Mouse (Mus musculus) forebrain, embryonic 11.5 days (tissue): Measurements from ENCODE around the gene Ip6k1. TPM values are rescaled to one million over a fixed set of nuclear protein-coding genes. Genes with fewer than 3 reads are reported as not detected.

Experiments used
- ATAC-seq: fragments of 200-750 bp; cut with Nextera tagmentation; replicated peaks from 2 replicates; pipeline ENCODE4 v1.8.0; 2017; ENCODE audit warnings: moderate TSS enrichment; ENCODE audit not compliant: low FRiP score
- DNase-seq: peaks from one replicate; pipeline ENCODE4 v3.0.0-alpha.2; 2017; ENCODE audit warnings: low spot score
- H3K27ac ChIP-seq: fragments of 300-500 bp; sonication (generic); 2 replicates; pipeline ENCODE4 v1.5.1; 2014; ENCODE audit warnings: low read depth, low read length
- H3K27me3 ChIP-seq: fragments of 300-500 bp; sonication (generic); 2 replicates; pipeline ENCODE4 v1.6.1; 2014; ENCODE audit warnings: mild to moderate bottlenecking, low read length, mixed read lengths; ENCODE audit not compliant: control insufficient read depth, insufficient read depth
- H3K36me3 ChIP-seq: fragments of 300-500 bp; sonication (generic); 2 replicates; pipeline ENCODE4 v1.6.1; 2014; ENCODE audit warnings: mild to moderate bottlenecking, low read length, moderate library complexity, mixed read lengths; ENCODE audit not compliant: control insufficient read depth, insufficient read depth
- H3K4me1 ChIP-seq: fragments of 300-500 bp; sonication (generic); replicated peaks from 2 replicates; pipeline ENCODE4 v1.6.1; 2014; ENCODE audit warnings: low read length, mixed read lengths; ENCODE audit not compliant: control insufficient read depth, insufficient read depth
- H3K4me2 ChIP-seq: fragments of 300-500 bp; sonication (generic); 2 replicates; pipeline ENCODE4 v1.6.1; 2014; ENCODE audit warnings: low read depth, mild to moderate bottlenecking, low read length, moderate library complexity, mixed read lengths; ENCODE audit not compliant: severe bottlenecking
- H3K4me3 ChIP-seq: fragments of 300-500 bp; sonication (generic); 2 replicates; pipeline ENCODE4 v1.5.1; 2014; ENCODE audit warnings: low read depth, low read length
- H3K9ac ChIP-seq: fragments of 300-500 bp; sonication (generic); 2 replicates; pipeline ENCODE4 v1.6.1; 2014; ENCODE audit warnings: low read length
- H3K9me3 ChIP-seq: fragments of 300-500 bp; sonication (generic); 2 replicates; pipeline ENCODE4 v1.6.1; 2016; ENCODE audit warnings: low read length, mixed read lengths; ENCODE audit not compliant: control insufficient read depth
- WGBS: fragments of 180-500 bp; shearing (Covaris S2); extraction: QIAGEN DNeasy Blood & Tissue Kit; methylation state at CpG from one replicate; pipeline ENCODE4 v1.1.7; 2014; 5-methylcytosine and 5-hydroxymethylcytosine counted together
- polyA plus RNA-seq: library from polyadenylated mRNA; unstranded; fragments of >200 nt; fragmentation: Nextera tagmentation; extraction: Ambion mirVana; gene quantifications from 2 replicates; pipeline ENCODE4 v1.2.1, GENCODE M21; 2014

Gene Ip6k1
- polyA plus RNA-seq, 1 experiment from 2014 or later: 43.3 TPM

DNA sequence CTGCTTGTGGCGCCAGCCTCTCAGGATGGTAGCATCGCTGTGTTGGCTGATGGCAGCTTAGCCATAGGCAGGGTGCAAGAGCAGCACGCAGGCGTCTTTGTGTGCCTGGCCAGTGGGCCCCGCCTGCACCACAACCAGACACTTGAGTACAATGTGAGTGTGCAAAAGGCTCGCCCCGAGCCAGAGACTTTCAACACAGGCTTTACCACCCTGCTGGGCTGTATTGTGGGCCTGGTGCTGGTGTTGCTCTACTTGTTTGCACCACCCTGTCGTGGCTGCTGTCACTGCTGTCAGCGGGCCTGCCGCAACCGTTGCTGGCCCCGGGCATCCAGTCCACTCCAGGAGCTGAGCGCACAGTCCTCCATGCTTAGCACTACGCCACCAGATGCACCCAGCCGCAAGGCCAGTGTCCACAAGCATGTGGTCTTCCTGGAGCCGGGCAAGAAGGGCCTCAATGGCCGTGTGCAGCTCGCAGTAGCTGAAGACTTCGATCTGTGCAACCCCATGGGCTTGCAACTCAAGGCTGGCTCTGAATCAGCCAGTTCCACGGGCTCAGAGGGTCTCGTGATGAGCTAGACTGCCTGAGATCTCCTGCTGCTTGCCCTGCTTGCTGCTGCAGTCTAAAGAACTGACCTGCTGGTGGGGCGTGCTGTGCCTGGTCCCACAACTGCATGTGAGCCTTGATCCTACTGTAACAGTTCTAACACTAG, 52.2 kb downstream of the Ip6k1 start:
- Histone ChIP-seq H3K9me3 (no peaks in the 10 kb centered on the region), H3K27ac (no peak overlapping the region), H3K36me3 (no peaks in the 10 kb centered on the region; the same call in 1 of the 2 replicates), H3K4me2 (no peak overlapping the region), H3K9ac (no peak overlapping the region), H3K4me1 (peaks cover 3% of the 10 kb centered on the region; the same call in 1 of the 2 replicates), H3K4me3 (no peak overlapping the region), H3K27me3 (no peaks in the 10 kb centered on the region)
- ATAC-seq (no peak), DNase-seq (no peak)
- WGBS: 91% methylated on average over 22 of the region's 22 CpGs

- Histone ChIP-seq H3K9me3 (no peaks in the 10 kb centered on the region), H3K4me1 (peaks cover 2% of the 10 kb centered on the region; the same call in 1 of the 2 replicates), H3K27ac (no peak overlapping the region), H3K27me3 (no peaks in the 10 kb centered on the region), H3K4me3 (no peak overlapping the region), H3K9ac (no peak overlapping the region), H3K4me2 (no peak overlapping the region), H3K36me3 (no peaks in the 10 kb centered on the region; the same call in 1 of the 2 replicates)
- DNase-seq (no peak), ATAC-seq (no peak)
- WGBS: 100% methylated on average over 1 of the region's 1 CpGs
Observed at GRCm38 (mm10) chr9:108055061-108055460, 52.8 kb downstream of the Ip6k1 start.

DNA sequence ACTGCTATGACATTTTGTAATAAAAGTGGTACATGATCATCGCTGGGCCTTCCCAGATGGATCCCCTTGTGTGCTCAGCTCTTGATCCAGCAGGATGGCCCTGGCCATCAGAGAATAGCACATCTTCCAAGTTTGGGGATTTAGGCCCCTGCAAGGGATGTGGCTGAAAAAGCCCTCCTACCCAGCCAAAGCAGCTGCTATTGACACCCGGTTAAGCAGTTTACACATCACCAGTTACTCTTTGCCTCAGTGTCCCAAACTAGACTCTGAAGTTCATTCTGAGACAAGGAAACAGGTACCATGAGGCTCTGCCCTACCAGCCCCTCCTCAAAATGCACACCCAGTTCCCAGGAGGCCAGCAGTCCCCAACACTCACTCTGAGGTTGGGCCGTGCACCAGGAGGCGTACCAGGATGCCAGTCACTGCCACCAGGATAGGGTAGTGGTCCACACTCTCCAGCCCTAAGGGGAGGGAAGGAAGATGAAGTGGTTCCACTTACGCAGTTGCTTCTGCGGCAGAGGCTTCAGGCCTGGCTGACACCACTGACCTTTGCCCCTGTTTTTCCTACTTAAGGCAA, 53.4 kb downstream of the Ip6k1 start:
- no peak overlapping the region for H3K4me2 ChIP-seq
- H3K36me3 ChIP-seq: no peaks in the 10 kb centered on the region; the same call in 1 of the 2 replicates
- H3K4me3 ChIP-seq: no peak overlapping the region
- no peak overlapping the region for H3K27ac ChIP-seq
- ATAC-seq (no peak), DNase-seq (peak; percentile 49)
- H3K9ac ChIP-seq: no peak overlapping the region
- no peaks in the 10 kb centered on the region; the same call in 1 of the 2 replicates for H3K4me1 ChIP-seq
- 90% methylated on average over 6 of the region's 6 CpGs for WGBS
- no peaks in the 10 kb centered on the region for H3K9me3 ChIP-seq
- no peaks in the 10 kb centered on the region for H3K27me3 ChIP-seq

DNA sequence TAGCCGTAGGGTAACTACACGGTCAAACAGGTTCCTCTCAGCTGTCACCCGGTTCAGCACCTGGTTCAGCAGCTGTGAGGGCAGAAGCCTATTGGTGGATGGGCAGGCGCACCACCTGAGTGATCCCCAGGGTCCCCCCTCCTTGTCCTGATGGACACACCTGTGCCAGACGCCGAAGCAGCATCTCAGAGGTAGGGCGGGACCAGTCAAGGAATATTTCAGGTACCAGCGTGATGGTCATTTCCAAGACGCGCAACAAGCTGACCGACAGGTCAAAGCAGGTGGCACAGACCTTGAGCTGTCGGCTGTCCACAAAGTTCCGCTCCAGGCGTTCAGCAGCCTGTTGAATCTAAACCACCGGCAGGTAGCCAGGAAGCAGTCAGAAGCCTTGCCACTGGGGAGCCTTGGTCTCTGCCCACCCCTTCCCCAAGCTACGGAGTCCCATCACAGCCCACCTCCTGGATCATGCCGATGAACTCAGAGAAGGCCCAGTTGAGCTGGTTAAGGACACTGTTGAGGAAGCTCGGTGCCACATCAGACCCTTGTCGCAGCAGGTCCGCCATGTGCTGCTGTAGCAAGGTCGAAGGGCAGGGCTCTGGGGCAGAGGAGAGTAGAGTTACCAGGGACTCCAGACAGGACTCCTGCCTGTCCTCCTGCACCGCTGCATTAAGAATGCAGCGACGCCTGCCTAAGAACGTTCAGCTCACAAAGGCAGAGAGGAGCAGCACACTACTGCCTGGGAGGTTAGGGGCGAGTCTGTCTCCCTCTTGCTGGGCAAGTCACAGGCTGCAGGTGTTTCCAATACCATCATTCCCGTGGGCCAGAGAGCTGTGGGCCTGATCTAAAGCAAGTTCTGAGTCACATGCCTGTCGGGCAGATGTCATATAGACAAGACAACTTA, 54.3 kb downstream of the Ip6k1 start:
- H3K27ac ChIP-seq: no peak overlapping the region
- 83% methylated on average over 28 of the region's 28 CpGs for WGBS
- H3K9ac ChIP-seq: no peak overlapping the region
- DNase-seq: peak; percentile 49
- no peak for ATAC-seq
- no peaks in the 10 kb centered on the region; the same call in 1 of the 2 replicates for H3K4me1 ChIP-seq
- no peak overlapping the region for H3K4me3 ChIP-seq
- H3K36me3 ChIP-seq: no peaks in the 10 kb centered on the region
- no peaks in the 10 kb centered on the region for H3K9me3 ChIP-seq
- no peak overlapping the region for H3K4me2 ChIP-seq
- no peaks in the 10 kb centered on the region for H3K27me3 ChIP-seq

DNA sequence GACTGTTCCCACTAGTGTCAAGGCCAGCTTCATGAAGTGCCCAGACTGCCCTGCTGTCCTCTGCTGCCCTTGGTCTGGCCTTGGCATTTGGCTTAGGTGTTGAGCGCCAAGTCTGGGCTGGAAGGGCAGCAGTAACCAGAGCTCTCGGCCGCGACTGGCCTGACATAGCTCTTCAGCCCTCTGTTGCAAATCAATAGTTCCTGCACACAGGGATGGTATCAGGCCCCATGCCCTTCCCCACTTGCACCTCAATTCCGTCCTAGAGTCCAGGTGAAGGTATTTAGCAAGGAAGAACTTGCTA, 54.9 kb downstream of the Ip6k1 start:
- Histone ChIP-seq H3K4me2 (no peak overlapping the region), H3K4me1 (no peaks in the 10 kb centered on the region; the same call in 1 of the 2 replicates), H3K27ac (no peak overlapping the region), H3K4me3 (no peak overlapping the region), H3K9me3 (no peaks in the 10 kb centered on the region), H3K27me3 (no peaks in the 10 kb centered on the region), H3K9ac (no peak overlapping the region), H3K36me3 (no peaks in the 10 kb centered on the region)
- ATAC-seq (no peak), DNase-seq (no peak)
- WGBS: 87% methylated on average over 5 of the region's 5 CpGs

DNA sequence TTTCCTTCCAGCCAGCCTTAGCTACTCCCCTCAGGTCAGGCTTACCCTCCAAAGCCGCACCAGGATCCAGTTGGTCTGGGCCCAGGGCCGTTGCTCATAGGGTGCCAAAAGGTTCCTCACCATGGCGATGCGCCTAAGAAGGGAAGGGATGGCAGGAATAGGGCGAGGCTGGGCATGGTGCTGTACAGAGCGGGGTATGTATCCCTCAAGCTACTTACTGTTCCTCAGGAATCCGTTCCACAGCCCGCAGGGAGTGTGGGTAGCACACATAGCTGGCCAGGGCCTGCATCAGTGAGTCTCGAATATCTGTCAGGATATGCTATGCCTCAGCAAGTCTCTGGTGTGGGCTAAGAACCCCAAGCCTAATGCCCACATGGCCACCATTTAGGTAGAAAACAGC, 56.0 kb downstream of the Ip6k1 start:
- no peak overlapping the region for H3K4me3 ChIP-seq
- H3K4me1 ChIP-seq: no peaks in the 10 kb centered on the region; the same call in 1 of the 2 replicates
- no peak overlapping the region for H3K9ac ChIP-seq
- ATAC-seq: no peak
- H3K9me3 ChIP-seq: no peaks in the 10 kb centered on the region
- WGBS: 95% methylated on average over 9 of the region's 9 CpGs
- no peaks in the 10 kb centered on the region for H3K27me3 ChIP-seq
- H3K36me3 ChIP-seq: no peaks in the 10 kb centered on the region
- H3K27ac ChIP-seq: no peak overlapping the region
- peak; percentile 47 for DNase-seq
- no peak overlapping the region for H3K4me2 ChIP-seq

GRCm38 (mm10) chr9:108062142-108062541, 59.8 kb downstream of the Ip6k1 start:
- H3K9me3 ChIP-seq: no peaks in the 10 kb centered on the region
- H3K4me1 ChIP-seq: no peaks in the 10 kb centered on the region
- ATAC-seq: no peak
- no peak overlapping the region for H3K4me3 ChIP-seq
- WGBS: 87% methylated on average over 3 of the region's 3 CpGs
- no peaks in the 10 kb centered on the region for H3K27me3 ChIP-seq
- H3K4me2 ChIP-seq: no peak overlapping the region
- H3K9ac ChIP-seq: no peak overlapping the region
- H3K36me3 ChIP-seq: no peaks in the 10 kb centered on the region
- no peak for DNase-seq
- no peak overlapping the region for H3K27ac ChIP-seq

GRCm38 (mm10) chr9:108063361-108063760, 61.1 kb downstream of the Ip6k1 start:
- no peak for DNase-seq
- WGBS: 92% methylated on average over 12 of the region's 12 CpGs

More at GRCm38 (mm10) chr9:108063361-108063760, 61.1 kb downstream of the Ip6k1 start:
- Histone ChIP-seq H3K4me3 (no peak overlapping the region), H3K4me1 (no peaks in the 10 kb centered on the region), H3K27me3 (no peaks in the 10 kb centered on the region), H3K4me2 (no peak overlapping the region), H3K36me3 (no peaks in the 10 kb centered on the region), H3K9me3 (no peaks in the 10 kb centered on the region), H3K9ac (no peak overlapping the region), H3K27ac (no peak overlapping the region)
- ATAC-seq: no peak
